ENCODE assay signal across 8 mouse cellular contexts in genomic region chr4:95105926-95106622, GRCm38 (mm10). TPM values are rescaled to one million over a fixed set of nuclear protein-coding genes. Genes with fewer than 3 reads are reported as not detected.
DNase-seq lines count a peak whose midpoint lies in the region; ATAC-seq lines count a peak whose summit lies in the region.

No protein-coding gene starts in this region.

- peak overlapping the region; percentile 56 for H3K27ac ChIP-seq in brown adipose tissue, adult 24 weeks (replicated peaks; ENCODE audit: low read depth, low read length)
- peak overlapping the region; percentile 79 for H3K27ac ChIP-seq in heart, embryonic 10.5 days
- H3K27ac ChIP-seq in kidney, embryonic 16.5 days (ENCODE audit: low read length) = peak overlapping the region; percentile 86

- H3K4me3 ChIP-seq in brown adipose tissue, adult 24 weeks (ENCODE audit: insufficient read depth, low read depth, low read length) = peak overlapping the region; percentile 26
- no peak overlapping the region for H3K4me3 ChIP-seq in heart, embryonic 10.5 days
- no peak overlapping the region for H3K4me3 ChIP-seq in kidney, embryonic 16.5 days (ENCODE audit: low read length)

- DNase-seq in 3134 (ENCODE audit: extremely low read depth, insufficient read length, low spot score) = peak; percentile 77
- peak; percentile 77 for DNase-seq in CD4-positive helper T cell, adult 2 months (ENCODE audit: low read depth, low spot score)
- no peak for DNase-seq in heart, embryonic 10.5 days (ENCODE audit: low spot score)
- peak; percentile 45 to 53 for DNase-seq in thymus, postnatal 10 days (ENCODE audit: low spot score in 2 of 2)

- no peaks in the 10 kb centered on the region for H3K27me3 ChIP-seq in heart, embryonic 10.5 days (ENCODE audit: insufficient read depth, poor library complexity, severe bottlenecking)
- no peaks in the 10 kb centered on the region for H3K27me3 ChIP-seq in kidney, embryonic 16.5 days (ENCODE audit: insufficient read depth, low read length)

- no peaks in the 10 kb centered on the region for H3K36me3 ChIP-seq in heart, embryonic 10.5 days
- H3K36me3 ChIP-seq in kidney, embryonic 16.5 days (ENCODE audit: insufficient read depth, low read length) = no peaks in the 10 kb centered on the region

- no peaks in the 10 kb centered on the region for H3K9me3 ChIP-seq in heart, embryonic 10.5 days
- H3K9me3 ChIP-seq in kidney, embryonic 16.5 days (ENCODE audit: low read length) = peaks cover 4% of the 10 kb centered on the region; the same call in 1 of the 2 replicates

- 49% methylated on average over 16 of the region's 16 CpGs for whole genome bisulfite sequencing in heart, embryonic 10.5 days
- WGBS in kidney, embryonic 16.5 days = 23% methylated on average over 16 of the region's 16 CpGs

- H3K4me1 ChIP-seq in brown adipose tissue, adult 24 weeks (ENCODE audit: control insufficient read depth, insufficient read depth, insufficient read length, low read length) = peaks cover 15% of the 10 kb centered on the region
- peaks cover 17% of the 10 kb centered on the region for H3K4me1 ChIP-seq in heart, embryonic 10.5 days
- H3K4me1 ChIP-seq in kidney, embryonic 16.5 days (ENCODE audit: insufficient read depth, low read length) = peaks cover 41% of the 10 kb centered on the region

- peak; percentile 47 for ATAC-seq in kidney, embryonic 16.5 days (ENCODE audit: low FRiP score, low TSS enrichment)
- peak; percentile 70 for ATAC-seq in megakaryocyte-erythroid progenitor cell, adult 5-6 weeks (replicated peaks; ENCODE audit: low FRiP score, low TSS enrichment, poor library complexity, severe bottlenecking)
- no peak for ATAC-seq in erythroid progenitor cell, adult 5-6 weeks (replicated peaks; ENCODE audit: low FRiP score, poor library complexity, severe bottlenecking)

- peak overlapping the region; percentile 51 for H3K9ac ChIP-seq in kidney, embryonic 16.5 days (replicated peaks; ENCODE audit: low read length)

- peak overlapping the region; percentile 38 for H3K4me2 ChIP-seq in kidney, embryonic 16.5 days (replicated peaks; ENCODE audit: low read depth, low read length)

RNA-seq across cellular contexts. Expression of gene Jun, which starts 54.1 kb away (rescaled TPM):
- polyA plus RNA-seq in brown adipose tissue, adult 24 weeks (2012; ENCODE audit: insufficient read depth, insufficient read length, missing spikeins) = 66.9 and 91.2 TPM in 2 replicates
- 75.7 and 76.6 TPM in 2 replicates for polyA plus RNA-seq in heart, embryonic 10.5 days (2016; fragmentation: Nextera tagmentation; extraction: Ambion mirVana)
- 71.9 and 73.0 TPM in 2 replicates for polyA plus RNA-seq in kidney, embryonic 16.5 days (2015; fragmentation: Nextera tagmentation; extraction: Ambion mirVana)
- total RNA-seq in megakaryocyte-erythroid progenitor cell, adult 5-6 weeks (2014; fragmentation: Nextera tagmentation) = 14.9 and 15.6 TPM in 2 replicates
- total RNA-seq in megakaryocyte-erythroid progenitor cell, adult 5-6 weeks (2017) = 167 and 256 TPM in 2 replicates
- 10.8 and 24.7 TPM in 2 replicates for total RNA-seq in erythroid progenitor cell, adult 5-6 weeks (2015; ENCODE audit: low replicate concordance)
- total RNA-seq in erythroid progenitor cell, adult 5-6 weeks (2017; ENCODE audit: low replicate concordance) = 13.6 and 21.2 TPM in 2 replicates
